Mouse (Mus musculus): ENCODE results near the gene Wsb2. TPM values are rescaled to one million over a fixed set of nuclear protein-coding genes. Genes with fewer than 3 reads are reported as not detected.
"Not testable (repeated sequence)": the region's sequence is repeated elsewhere in the genome, so short reads cannot be mapped to it uniquely, and the experiment has no call there.

The Wsb2 gene
- polyA plus RNA-seq, 1 experiment = 0.45 TPM

- Histone ChIP-seq H3K4me3 (replicated peaks) (no peak overlapping the region), H3K9me3 (ENCODE audit: control insufficient read depth, low read length) (peaks cover 12% of the 10 kb centered on the region), H3K36me3 (ENCODE audit: control insufficient read depth) (no peaks in the 10 kb centered on the region; the same call in 1 of the 2 replicates), H3K27me3 (ENCODE audit: control insufficient read depth) (no peaks in the 10 kb centered on the region), H3K4me1 (ENCODE audit: control insufficient read depth) (peaks cover 7% of the 10 kb centered on the region; the same call in 1 of the 2 replicates)
- no peak for TF ChIP-seq TAL1 (IDR thresholded peaks at IDR 0.05; ENCODE audit: low read length)
- no peak for TF ChIP-seq GATA1 (IDR thresholded peaks at IDR 0.05; ENCODE audit: low read length)
These were observed 19.1 kb upstream of the Wsb2 start for GRCm38 (mm10) chr5:117337999-117338398.

GRCm38 (mm10) chr5:117338503-117338902 lies 18.6 kb upstream of the Wsb2 start:
- Histone ChIP-seq H3K4me3 (replicated peaks) (no peak overlapping the region), H3K36me3 (ENCODE audit: control insufficient read depth) (no peaks in the 10 kb centered on the region; the same call in 1 of the 2 replicates), H3K27me3 (ENCODE audit: control insufficient read depth) (no peaks in the 10 kb centered on the region), H3K4me1 (ENCODE audit: control insufficient read depth) (peaks cover 7% of the 10 kb centered on the region; the same call in 1 of the 2 replicates), H3K9me3 (ENCODE audit: control insufficient read depth, low read length) (peaks cover 12% of the 10 kb centered on the region)
- TF ChIP-seq GATA1 (IDR thresholded peaks at IDR 0.05; ENCODE audit: low read length) (no peak), TAL1 (IDR thresholded peaks at IDR 0.05; ENCODE audit: low read length) (no peak)

- no peaks in the 10 kb centered on the region; the same call in 1 of the 2 replicates for H3K36me3 ChIP-seq (ENCODE audit: control insufficient read depth)
- no peaks in the 10 kb centered on the region for H3K27me3 ChIP-seq (ENCODE audit: control insufficient read depth)
- H3K4me1 ChIP-seq (ENCODE audit: control insufficient read depth) = peaks cover 7% of the 10 kb centered on the region; the same call in 1 of the 2 replicates
- H3K4me3 ChIP-seq (replicated peaks) = no peak overlapping the region
- TF ChIP-seq TAL1 (IDR thresholded peaks at IDR 0.05; ENCODE audit: low read length) (no peak), GATA1 (IDR thresholded peaks at IDR 0.05; ENCODE audit: low read length) (no peak)
- H3K9me3 ChIP-seq (ENCODE audit: control insufficient read depth, low read length) = peaks cover 6% of the 10 kb centered on the region; the same call in 1 of the 2 replicates
These were observed 17.0 kb upstream of the Wsb2 start for GRCm38 (mm10) chr5:117340081-117340480.

- H3K9me3 ChIP-seq (ENCODE audit: control insufficient read depth, low read length) = peaks cover 1% of the 10 kb centered on the region; the same call in 1 of the 2 replicates
- TF ChIP-seq TAL1 (IDR thresholded peaks at IDR 0.05; ENCODE audit: low read length) (no peak), GATA1 (IDR thresholded peaks at IDR 0.05; ENCODE audit: low read length) (no peak)
- H3K4me3 ChIP-seq (replicated peaks) = no peak overlapping the region
- H3K4me1 ChIP-seq (ENCODE audit: control insufficient read depth) = peaks cover 7% of the 10 kb centered on the region; the same call in 1 of the 2 replicates
- no peaks in the 10 kb centered on the region for H3K27me3 ChIP-seq (ENCODE audit: control insufficient read depth)
- H3K36me3 ChIP-seq (ENCODE audit: control insufficient read depth) = no peaks in the 10 kb centered on the region; the same call in 1 of the 2 replicates
These were observed 15.2 kb upstream of the Wsb2 start for GRCm38 (mm10) chr5:117341896-117342295.

GRCm38 (mm10) chr5:117344496-117344895 lies 12.6 kb upstream of the Wsb2 start:
- H3K9me3 ChIP-seq (ENCODE audit: control insufficient read depth, low read length); H3K36me3 ChIP-seq (ENCODE audit: control insufficient read depth); H3K4me3 ChIP-seq (replicated peaks); H3K27me3 ChIP-seq (ENCODE audit: control insufficient read depth): not testable (repeated sequence)
- peaks cover 14% of the 10 kb centered on the region for H3K4me1 ChIP-seq (ENCODE audit: control insufficient read depth)

GRCm38 (mm10) chr5:117345432-117345976 lies 11.6 kb upstream of the Wsb2 start:
- Histone ChIP-seq H3K9me3 (ENCODE audit: control insufficient read depth, low read length) (no peaks in the 10 kb centered on the region), H3K4me1 (ENCODE audit: control insufficient read depth) (peaks cover 14% of the 10 kb centered on the region), H3K27me3 (ENCODE audit: control insufficient read depth) (no peaks in the 10 kb centered on the region), H3K4me3 (replicated peaks) (no peak overlapping the region), H3K36me3 (ENCODE audit: control insufficient read depth) (no peaks in the 10 kb centered on the region)
- TF ChIP-seq GATA1 (IDR thresholded peaks at IDR 0.05; ENCODE audit: low read length) = no peak
- no peak for TF ChIP-seq TAL1 (IDR thresholded peaks at IDR 0.05; ENCODE audit: low read length)

GRCm38 (mm10) chr5:117346281-117346680 lies 10.8 kb upstream of the Wsb2 start:
- H3K27me3 ChIP-seq (ENCODE audit: control insufficient read depth) = no peaks in the 10 kb centered on the region
- H3K36me3 ChIP-seq (ENCODE audit: control insufficient read depth) = no peaks in the 10 kb centered on the region
- H3K4me3 ChIP-seq (replicated peaks) = no peak overlapping the region
- TF ChIP-seq GATA1 (IDR thresholded peaks at IDR 0.05; ENCODE audit: low read length) (no peak), TAL1 (IDR thresholded peaks at IDR 0.05; ENCODE audit: low read length) (no peak)
- H3K9me3 ChIP-seq (ENCODE audit: control insufficient read depth, low read length) = no peaks in the 10 kb centered on the region
- H3K4me1 ChIP-seq (ENCODE audit: control insufficient read depth) = peaks cover 14% of the 10 kb centered on the region

- Histone ChIP-seq H3K9me3 (ENCODE audit: control insufficient read depth, low read length) (no peaks in the 10 kb centered on the region), H3K4me3 (replicated peaks) (no peak overlapping the region), H3K4me1 (ENCODE audit: control insufficient read depth) (peaks cover 14% of the 10 kb centered on the region), H3K36me3 (ENCODE audit: control insufficient read depth) (no peaks in the 10 kb centered on the region), H3K27me3 (ENCODE audit: control insufficient read depth) (0 out of 2 replicates have a peak, but pooled peaks cover 2% of the 10 kb centered on the region)
- TF ChIP-seq GATA1 (IDR thresholded peaks at IDR 0.05; ENCODE audit: low read length) (no peak), TAL1 (IDR thresholded peaks at IDR 0.05; ENCODE audit: low read length) (no peak)
These were observed 10.1 kb upstream of the Wsb2 start for GRCm38 (mm10) chr5:117347011-117347410.

- peaks cover 14% of the 10 kb centered on the region for H3K4me1 ChIP-seq (ENCODE audit: control insufficient read depth)
- TF ChIP-seq GATA1 (IDR thresholded peaks at IDR 0.05; ENCODE audit: low read length) (no peak), TAL1 (IDR thresholded peaks at IDR 0.05; ENCODE audit: low read length) (no peak)
- peaks cover 9% of the 10 kb centered on the region for H3K27me3 ChIP-seq (ENCODE audit: control insufficient read depth)
- H3K4me3 ChIP-seq (replicated peaks) = no peak overlapping the region
- no peaks in the 10 kb centered on the region for H3K36me3 ChIP-seq (ENCODE audit: control insufficient read depth)
- H3K9me3 ChIP-seq (ENCODE audit: control insufficient read depth, low read length) = no peaks in the 10 kb centered on the region
These were observed 9.3 kb upstream of the Wsb2 start for GRCm38 (mm10) chr5:117347838-117348237.

GRCm38 (mm10) chr5:117348279-117348678 lies 8.8 kb upstream of the Wsb2 start:
- H3K4me1 ChIP-seq (ENCODE audit: control insufficient read depth) = peaks cover 14% of the 10 kb centered on the region
- H3K4me3 ChIP-seq (replicated peaks) = no peak overlapping the region
- no peak for TF ChIP-seq TAL1 (IDR thresholded peaks at IDR 0.05; ENCODE audit: low read length)
- TF ChIP-seq GATA1 (IDR thresholded peaks at IDR 0.05; ENCODE audit: low read length) = no peak
- H3K36me3 ChIP-seq (ENCODE audit: control insufficient read depth) = no peaks in the 10 kb centered on the region
- no peaks in the 10 kb centered on the region for H3K9me3 ChIP-seq (ENCODE audit: control insufficient read depth, low read length)
- peaks cover 13% of the 10 kb centered on the region for H3K27me3 ChIP-seq (ENCODE audit: control insufficient read depth)

All from erythroblast, embryonic 14.5 days (primary cell).